Mouse (Mus musculus): Measurements from ENCODE around the gene Aqp6. TPM values are rescaled to one million over a fixed set of nuclear protein-coding genes. Genes with fewer than 3 reads are reported as not detected.

Aqp6 gene
- polyA plus RNA-seq, 1 experiment = not detected

DNA sequence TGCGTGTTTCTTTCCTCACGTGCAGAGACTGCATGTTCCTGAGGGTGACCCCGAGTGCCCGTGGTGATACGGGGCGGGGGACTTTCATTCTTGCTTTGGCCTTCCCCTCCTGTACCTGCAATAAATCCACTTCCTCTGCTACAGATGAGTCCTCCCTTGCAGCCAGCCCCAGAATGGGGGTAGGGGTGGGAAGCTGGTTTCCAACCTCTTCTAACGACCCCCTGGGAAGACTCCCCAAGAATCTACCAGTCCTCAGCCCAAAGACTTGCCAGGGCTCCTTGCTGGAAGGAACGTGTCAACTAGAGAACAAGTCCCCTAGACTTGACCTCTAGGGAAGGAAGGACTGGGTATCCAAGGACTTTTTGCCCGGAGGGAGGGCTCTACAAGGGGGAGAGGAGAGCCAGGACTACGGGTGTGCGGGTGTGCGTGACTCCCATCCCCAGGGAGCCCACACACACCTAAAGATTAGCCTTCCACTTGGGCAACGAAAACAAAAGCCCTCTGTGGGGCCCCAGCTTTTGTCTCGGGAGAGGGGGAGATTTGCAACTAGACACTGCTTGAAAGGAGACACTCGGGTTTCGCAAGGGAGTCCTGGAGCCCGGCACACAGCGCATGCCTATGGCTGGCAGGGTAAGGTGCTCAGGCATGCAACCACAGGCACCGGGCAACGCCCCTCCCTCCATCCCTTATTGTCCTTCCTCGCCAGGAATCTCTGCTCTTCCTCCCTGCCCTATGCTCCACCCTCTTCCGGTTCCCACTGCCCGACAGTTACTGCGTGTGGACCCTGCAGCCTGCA, 16.6 kb upstream of the Aqp6 start:
- peaks cover 17% of the 10 kb centered on the region for H3K4me1 ChIP-seq
- H3K4me3 ChIP-seq (replicated peaks) = peak overlapping the region; percentile 69
- no peaks in the 10 kb centered on the region for H3K9me3 ChIP-seq
- TF ChIP-seq FLI1 (IDR thresholded peaks at IDR 0.05; ENCODE audit: low read length) = no peak
- no peak for TF ChIP-seq GATA1 (IDR thresholded peaks at IDR 0.05; ENCODE audit: borderline replicate concordance, low read length)
- H3K36me3 ChIP-seq (replicated peaks; ENCODE audit: low read length) = no peaks in the 10 kb centered on the region
- H3K27me3 ChIP-seq (replicated peaks) = peaks cover 96% of the 10 kb centered on the region

DNA sequence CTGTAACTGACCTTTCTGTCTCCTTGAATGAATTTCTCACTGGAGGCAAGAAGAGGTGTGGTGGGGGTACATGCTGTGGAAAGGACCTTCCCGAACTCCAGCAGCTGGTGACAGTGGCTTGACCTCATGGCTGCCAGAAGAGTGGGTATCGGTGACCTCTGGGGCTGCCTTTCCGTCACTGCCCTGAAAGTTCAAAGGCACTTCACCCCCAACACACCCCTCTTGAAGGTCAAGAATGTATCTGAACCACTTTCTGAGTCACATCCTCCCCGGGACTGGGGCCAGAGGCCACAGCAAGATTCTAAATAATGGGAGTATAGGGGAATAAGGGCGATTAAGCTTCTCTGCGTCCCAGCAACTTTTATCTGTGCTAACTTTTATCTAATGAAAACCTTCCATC, 15.5 kb upstream of the Aqp6 start:
- TF ChIP-seq FLI1 (IDR thresholded peaks at IDR 0.05; ENCODE audit: low read length) (no peak), GATA1 (IDR thresholded peaks at IDR 0.05; ENCODE audit: borderline replicate concordance, low read length) (no peak)
- Histone ChIP-seq H3K4me1 (peaks cover 23% of the 10 kb centered on the region), H3K9me3 (peaks cover 4% of the 10 kb centered on the region; the same call in 1 of the 2 replicates), H3K27me3 (replicated peaks) (peaks cover 96% of the 10 kb centered on the region), H3K36me3 (replicated peaks; ENCODE audit: low read length) (no peaks in the 10 kb centered on the region), H3K4me3 (replicated peaks) (no peak overlapping the region)

DNA sequence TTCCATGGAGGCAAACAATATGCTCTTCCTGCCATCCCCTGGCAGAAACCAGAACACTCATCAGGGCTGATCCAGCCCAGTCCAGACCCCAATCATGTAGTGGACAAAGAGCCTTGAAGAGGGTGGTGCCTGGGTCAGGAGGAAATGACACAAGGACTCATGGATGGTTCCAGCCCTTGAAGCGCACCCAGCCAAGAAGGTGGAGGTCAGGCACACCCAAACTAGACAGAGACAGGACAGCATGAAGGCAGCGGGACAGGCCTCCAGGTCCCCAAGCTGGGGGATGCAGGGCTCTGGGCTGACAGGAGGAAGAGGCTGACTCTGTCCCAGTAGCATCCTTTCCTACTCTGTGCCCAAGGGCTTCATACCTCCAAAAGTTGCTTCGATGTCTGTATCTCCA, 14.7 kb upstream of the Aqp6 start:
- Histone ChIP-seq H3K36me3 (replicated peaks; ENCODE audit: low read length) (no peaks in the 10 kb centered on the region), H3K27me3 (replicated peaks) (peaks cover 96% of the 10 kb centered on the region), H3K4me1 (peaks cover 23% of the 10 kb centered on the region), H3K4me3 (replicated peaks) (no peak overlapping the region), H3K9me3 (peaks cover 7% of the 10 kb centered on the region; the same call in 1 of the 2 replicates)
- TF ChIP-seq FLI1 (IDR thresholded peaks at IDR 0.05; ENCODE audit: low read length) (no peak), GATA1 (IDR thresholded peaks at IDR 0.05; ENCODE audit: borderline replicate concordance, low read length) (no peak)

DNA sequence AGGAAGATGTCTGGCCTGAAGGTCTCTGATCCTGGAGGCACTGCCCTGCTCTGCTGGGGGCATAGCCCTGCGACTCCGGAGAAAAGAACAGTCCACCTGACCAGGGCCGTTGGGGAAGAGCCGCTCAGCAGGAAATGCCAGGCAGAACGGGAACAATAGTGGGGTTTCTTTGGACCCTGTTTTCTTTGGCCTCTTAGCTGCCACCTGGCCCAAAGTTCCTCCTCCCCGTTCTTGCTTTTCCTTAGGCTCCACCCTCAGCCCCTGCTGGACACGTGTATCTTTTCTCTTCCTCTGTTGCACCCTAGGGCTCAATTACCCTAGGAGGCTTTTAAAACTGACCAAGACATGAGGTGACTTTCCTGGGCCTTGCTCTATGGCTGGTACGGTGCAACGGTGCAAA, 12.0 kb upstream of the Aqp6 start:
- Histone ChIP-seq H3K27me3 (replicated peaks) (peaks cover 99% of the 10 kb centered on the region), H3K4me1 (peaks cover 14% of the 10 kb centered on the region), H3K36me3 (replicated peaks; ENCODE audit: low read length) (no peaks in the 10 kb centered on the region), H3K9me3 (peaks cover 7% of the 10 kb centered on the region; the same call in 1 of the 2 replicates), H3K4me3 (replicated peaks) (no peak overlapping the region)
- TF ChIP-seq GATA1 (IDR thresholded peaks at IDR 0.05; ENCODE audit: borderline replicate concordance, low read length) (no peak), FLI1 (IDR thresholded peaks at IDR 0.05; ENCODE audit: low read length) (no peak)

DNA sequence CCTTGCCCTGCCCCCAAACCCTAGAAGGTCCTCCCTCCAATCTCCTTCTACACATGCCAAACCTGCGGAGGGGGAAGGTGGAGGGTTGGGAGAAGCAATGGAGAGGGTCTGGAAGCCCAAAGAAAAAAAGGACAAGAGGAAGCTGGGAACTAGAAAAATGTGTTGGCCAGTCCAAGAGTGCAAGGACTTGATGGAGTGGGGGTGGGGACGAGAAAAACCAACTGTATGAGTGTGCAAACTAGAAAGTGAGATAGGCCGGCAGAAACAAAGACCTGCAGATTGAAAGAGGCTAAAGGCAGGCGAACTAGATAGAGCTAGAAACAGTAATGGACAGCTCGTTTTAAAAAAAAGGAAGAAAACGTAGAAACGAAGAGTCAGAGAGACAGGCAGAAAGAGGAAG, 11.5 kb upstream of the Aqp6 start:
- H3K27me3 ChIP-seq (replicated peaks) = peaks cover 99% of the 10 kb centered on the region
- H3K4me1 ChIP-seq = peaks cover 11% of the 10 kb centered on the region
- no peaks in the 10 kb centered on the region for H3K36me3 ChIP-seq (replicated peaks; ENCODE audit: low read length)
- TF ChIP-seq GATA1 (IDR thresholded peaks at IDR 0.05; ENCODE audit: borderline replicate concordance, low read length) = no peak
- TF ChIP-seq FLI1 (IDR thresholded peaks at IDR 0.05; ENCODE audit: low read length) = no peak
- H3K9me3 ChIP-seq = peaks cover 7% of the 10 kb centered on the region; the same call in 1 of the 2 replicates
- no peak overlapping the region for H3K4me3 ChIP-seq (replicated peaks)

DNA sequence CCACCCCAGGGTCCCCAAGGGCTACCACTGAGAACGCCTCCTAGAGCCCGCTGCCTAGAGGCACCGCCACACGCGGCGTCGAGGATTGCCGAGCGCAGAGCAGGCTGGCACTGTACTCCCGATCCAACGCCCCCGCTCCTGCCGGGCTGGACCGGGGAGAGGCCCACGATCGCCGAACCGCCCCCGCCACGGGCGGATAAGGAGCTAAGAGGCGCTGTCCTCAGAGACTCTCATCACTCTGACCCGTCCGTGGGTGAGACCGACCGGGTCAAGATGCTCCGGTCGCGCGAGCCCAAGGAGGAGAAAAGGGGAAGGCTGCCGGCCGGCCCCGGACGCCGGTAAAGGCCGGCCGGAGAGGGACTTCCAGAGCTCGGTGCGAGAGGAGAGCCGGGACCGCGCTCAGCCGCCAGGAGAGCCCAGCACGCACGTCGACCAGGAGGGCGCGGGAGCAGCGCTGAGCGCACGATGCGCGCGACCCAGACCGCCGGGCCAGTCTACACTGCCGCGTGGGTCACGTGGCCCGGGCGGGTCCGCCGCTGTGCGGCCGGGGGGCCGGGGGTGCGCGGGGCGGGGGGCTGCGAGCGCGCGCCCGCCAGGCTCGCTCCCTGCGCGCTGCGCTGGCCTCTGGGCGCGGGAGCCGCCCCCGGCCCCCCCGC, 10.6 kb upstream of the Aqp6 start, which contains the start of gene Aqp5:
Gene Aqp5 (plus strand): TSS at position 354 of the 656 bp plus-strand sequence.
- TF ChIP-seq GATA1 (IDR thresholded peaks at IDR 0.05; ENCODE audit: borderline replicate concordance, low read length) = no peak
- no peak for TF ChIP-seq FLI1 (IDR thresholded peaks at IDR 0.05; ENCODE audit: low read length)
- no peaks in the 10 kb centered on the region for H3K36me3 ChIP-seq (replicated peaks; ENCODE audit: low read length)
- H3K4me1 ChIP-seq = peaks cover 6% of the 10 kb centered on the region
- H3K4me3 ChIP-seq (replicated peaks) = peak within 1 kb of the TSS; percentile 53
- peaks cover 99% of the 10 kb centered on the region for H3K27me3 ChIP-seq (replicated peaks)
- peaks cover 7% of the 10 kb centered on the region; the same call in 1 of the 2 replicates for H3K9me3 ChIP-seq

DNA sequence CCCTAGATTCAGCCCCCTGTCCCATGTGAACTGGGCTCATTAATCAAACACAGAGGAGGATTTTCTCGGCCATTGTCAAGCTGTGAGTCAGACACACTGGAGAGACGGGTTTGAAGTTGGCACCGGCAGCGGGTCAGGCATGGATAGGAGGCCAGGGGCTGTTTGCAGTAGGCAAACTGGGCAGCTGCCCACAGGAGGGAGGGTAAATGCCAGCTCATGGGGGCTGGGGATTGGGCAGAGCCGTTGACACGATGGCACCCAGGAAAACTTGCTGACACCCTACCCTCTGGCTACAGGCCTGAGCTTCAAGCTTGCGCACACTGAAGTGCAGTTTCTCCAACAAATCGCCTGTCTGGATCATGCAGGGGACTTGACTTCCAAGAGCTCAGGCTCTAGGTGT, 9.0 kb upstream of the Aqp6 start:
- no peaks in the 10 kb centered on the region for H3K36me3 ChIP-seq (replicated peaks; ENCODE audit: low read length)
- H3K4me1 ChIP-seq = peaks cover 11% of the 10 kb centered on the region
- H3K4me3 ChIP-seq (replicated peaks) = no peak overlapping the region
- peaks cover 96% of the 10 kb centered on the region for H3K27me3 ChIP-seq (replicated peaks)
- TF ChIP-seq GATA1 (IDR thresholded peaks at IDR 0.05; ENCODE audit: borderline replicate concordance, low read length) (no peak), FLI1 (IDR thresholded peaks at IDR 0.05; ENCODE audit: low read length) (no peak)
- H3K9me3 ChIP-seq = peaks cover 7% of the 10 kb centered on the region; the same call in 1 of the 2 replicates

DNA sequence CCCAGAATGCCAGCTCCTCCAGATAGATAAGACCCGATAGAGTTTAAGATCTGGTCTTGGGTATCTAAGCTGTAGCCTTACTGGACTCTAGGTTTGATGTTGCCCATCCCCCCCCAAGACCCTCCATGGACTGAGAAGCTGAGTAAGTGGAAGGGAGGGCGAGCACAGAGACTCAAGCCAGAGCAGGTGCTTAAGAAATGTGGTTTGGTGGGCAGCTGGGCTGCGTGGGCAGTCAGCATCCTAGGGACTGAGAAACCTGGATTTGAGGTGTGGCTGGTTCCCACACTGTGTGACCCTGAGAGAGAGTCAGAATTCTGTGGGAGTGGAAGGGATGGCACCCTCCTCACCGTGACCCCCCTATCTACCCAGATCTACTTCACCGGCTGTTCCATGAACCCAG, 8.3 kb upstream of the Aqp6 start:
- H3K4me3 ChIP-seq (replicated peaks) = no peak overlapping the region
- peaks cover 11% of the 10 kb centered on the region for H3K4me1 ChIP-seq
- H3K27me3 ChIP-seq (replicated peaks) = peaks cover 97% of the 10 kb centered on the region
- no peaks in the 10 kb centered on the region for H3K36me3 ChIP-seq (replicated peaks; ENCODE audit: low read length)
- no peak for TF ChIP-seq FLI1 (IDR thresholded peaks at IDR 0.05; ENCODE audit: low read length)
- TF ChIP-seq GATA1 (IDR thresholded peaks at IDR 0.05; ENCODE audit: borderline replicate concordance, low read length) = no peak
- H3K9me3 ChIP-seq = peaks cover 7% of the 10 kb centered on the region; the same call in 1 of the 2 replicates

DNA sequence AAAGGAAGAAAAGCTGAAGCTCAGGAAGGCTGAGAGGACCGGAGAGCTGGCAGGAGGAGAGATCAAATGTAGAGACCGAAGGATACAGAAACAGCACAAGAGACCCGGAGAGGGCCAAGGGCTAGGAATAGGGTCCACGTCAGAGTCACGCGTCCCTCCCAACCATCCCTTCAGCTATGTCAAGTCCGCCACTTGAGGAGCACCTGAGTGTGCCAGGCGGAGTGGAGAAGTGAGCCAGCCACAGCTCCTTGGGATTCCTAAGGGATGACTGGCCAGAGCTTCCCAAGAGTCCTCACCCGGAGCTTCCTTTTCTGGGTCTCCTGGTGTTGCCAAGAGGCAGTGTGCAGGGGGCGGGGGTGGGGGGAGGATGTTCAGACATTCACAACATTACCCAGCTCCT, 6.2 kb upstream of the Aqp6 start:
- H3K9me3 ChIP-seq = peaks cover 7% of the 10 kb centered on the region; the same call in 1 of the 2 replicates
- no peak for TF ChIP-seq FLI1 (IDR thresholded peaks at IDR 0.05; ENCODE audit: low read length)
- TF ChIP-seq GATA1 (IDR thresholded peaks at IDR 0.05; ENCODE audit: borderline replicate concordance, low read length) = no peak
- H3K36me3 ChIP-seq (replicated peaks; ENCODE audit: low read length) = no peaks in the 10 kb centered on the region
- H3K4me1 ChIP-seq = peaks cover 11% of the 10 kb centered on the region; the same call in 1 of the 2 replicates
- peaks cover 92% of the 10 kb centered on the region for H3K27me3 ChIP-seq (replicated peaks)
- H3K4me3 ChIP-seq (replicated peaks) = no peak overlapping the region
